Mouse (Mus musculus) myocyte (in vitro differentiated cells): ENCODE measurements at regions not wholly inside any gene's neighbourhood (a gene's known extent, or its start where the extent isn't known, plus 50 kb on each side); places are given as distances from the start of the nearest gene placed in this dataset.

Experiments
- H3K27me3 ChIP-seq: one replicate; pipeline ENCODE4 v1.6.1; 2011; ENCODE audit not compliant: control insufficient read depth, insufficient read depth, insufficient read length
- H3K36me3 ChIP-seq: one replicate; pipeline ENCODE4 v1.6.1; 2011; ENCODE audit not compliant: control insufficient read depth, insufficient read depth
- H3K4me2 ChIP-seq: one replicate; pipeline ENCODE4 v1.6.1; 2011; ENCODE audit warnings: low read depth, control low read depth
- H3K4me3 ChIP-seq: one replicate; pipeline ENCODE4 v1.5.1; 2011; ENCODE audit warnings: mild to moderate bottlenecking, control low read depth, moderate library complexity
- H3K79me2 ChIP-seq: one replicate; pipeline ENCODE4 v1.6.1; 2011; ENCODE audit not compliant: control insufficient read depth, insufficient read depth
- H3ac ChIP-seq: one replicate; pipeline ENCODE4 v1.6.1; 2011; ENCODE audit not compliant: control insufficient read depth, insufficient read length
- CEBPB ChIP-seq: IDR thresholded peaks from 2 replicates; pipeline ENCODE4 v1.6.1; 2011; ENCODE audit warnings: mild to moderate bottlenecking, moderate library complexity; ENCODE audit not compliant: poor library complexity, insufficient read depth, severe bottlenecking
- E2F4 ChIP-seq: IDR thresholded peaks from one replicate; pipeline ENCODE4 v1.6.1; 2011; ENCODE audit warnings: mild to moderate bottlenecking, control low read depth, moderate library complexity; ENCODE audit not compliant: insufficient read depth
- MAX ChIP-seq: IDR thresholded peaks from one replicate; pipeline ENCODE4 v1.6.1; 2011; ENCODE audit warnings: low read depth, mild to moderate bottlenecking, control low read depth
- MYOD1 ChIP-seq, 3 experiments: IDR thresholded peaks; one replicate each; pipeline ENCODE4 v1.6.1; 2011; ENCODE audit warnings: control low read depth in 2 of 3, low read depth in 2 of 3, mild to moderate bottlenecking in 2 of 3, moderate library complexity in 1 of 3; ENCODE audit not compliant: insufficient read length in 2 of 3, control insufficient read depth in 1 of 3
- MYOG ChIP-seq, 3 experiments: IDR thresholded peaks; one replicate each; pipeline ENCODE4 v1.6.1; 2011; ENCODE audit warnings: control low read depth in 2 of 3, low read depth in 2 of 3, mild to moderate bottlenecking in 2 of 3; ENCODE audit not compliant: insufficient read length in 2 of 3, control insufficient read depth in 1 of 3, insufficient read depth in 1 of 3
- POLR2A ChIP-seq: IDR thresholded peaks from one replicate; pipeline ENCODE4 v1.6.1; 2011; ENCODE audit warnings: low read depth, mild to moderate bottlenecking, control low read depth, moderate library complexity; ENCODE audit not compliant: insufficient read length
- POLR2AphosphoS2 ChIP-seq: IDR thresholded peaks from one replicate; pipeline ENCODE4 v1.6.1; 2011; ENCODE audit warnings: low read depth, control low read depth; ENCODE audit not compliant: insufficient read length
- REST ChIP-seq: IDR thresholded peaks from one replicate; pipeline ENCODE4 v1.6.1; 2011; ENCODE audit warnings: mild to moderate bottlenecking, control low read depth, moderate library complexity; ENCODE audit not compliant: insufficient read depth, insufficient read length
- SRF ChIP-seq: IDR thresholded peaks from one replicate; pipeline ENCODE4 v1.6.1; 2011; ENCODE audit warnings: low read depth; ENCODE audit not compliant: control insufficient read depth, insufficient read length
- TCF12 ChIP-seq: IDR thresholded peaks from one replicate; pipeline ENCODE4 v1.6.1; 2011; ENCODE audit warnings: mild to moderate bottlenecking, control low read depth; ENCODE audit not compliant: poor library complexity, insufficient read depth, severe bottlenecking
- TCF3 ChIP-seq: IDR thresholded peaks from one replicate; pipeline ENCODE4 v1.6.1; 2011; ENCODE audit warnings: low read depth, control low read depth; ENCODE audit not compliant: insufficient read length
- USF1 ChIP-seq: IDR thresholded peaks from one replicate; pipeline ENCODE4 v1.6.1; 2011; ENCODE audit warnings: low read depth, mild to moderate bottlenecking, control low read depth, moderate library complexity

DNA sequence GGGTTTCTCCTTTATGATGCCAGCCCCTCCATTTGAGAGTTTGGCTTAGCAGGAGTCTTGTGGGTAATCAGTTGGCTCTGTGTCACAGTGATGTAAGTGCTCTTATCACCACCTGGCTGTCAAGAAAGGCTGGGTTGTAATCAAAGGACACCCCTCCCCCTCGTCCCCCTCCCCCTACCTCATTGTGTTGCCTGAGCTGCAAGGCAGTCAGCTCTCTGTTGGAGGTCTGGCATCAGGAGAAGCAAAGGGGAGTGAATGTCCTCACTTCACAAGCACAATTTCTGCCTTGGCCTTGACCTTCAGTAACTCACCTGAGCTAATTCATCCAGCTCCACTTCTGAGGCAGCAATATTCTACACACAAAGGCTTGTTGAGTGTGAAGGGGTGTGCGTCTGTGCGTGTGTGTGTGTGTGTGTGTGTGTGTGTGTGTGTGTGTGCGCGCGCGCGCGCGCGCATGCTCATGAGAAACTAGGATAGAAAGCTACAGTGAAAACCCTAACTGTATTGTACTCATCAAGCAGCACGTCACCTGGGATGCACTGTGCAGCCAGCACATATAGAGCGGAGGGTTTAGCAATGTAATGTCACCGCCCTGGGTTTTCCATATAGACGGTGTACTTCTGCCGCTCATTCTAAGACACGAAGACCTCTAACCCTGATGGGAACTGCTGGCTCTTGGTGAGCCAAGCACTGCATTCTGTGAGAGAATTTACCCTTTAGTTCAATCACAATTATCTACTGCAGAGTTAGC is 182.7 kb upstream of the Smim15 start:
- Histone ChIP-seq H3K27me3 (no peaks in the 10 kb centered on the region), H3ac (no peak overlapping the region), H3K36me3 (no peaks in the 10 kb centered on the region), H3K4me2 (no peak overlapping the region), H3K79me2 (peaks cover 31% of the 10 kb centered on the region), H3K4me3 (no peak overlapping the region)
- TF ChIP-seq MYOD1 (IDR thresholded peaks at IDR 0.05; ENCODE audit: control insufficient read depth in 1 of 3, insufficient read length in 2 of 3, low read depth in 2 of 3) (no peak), REST (no peak), POLR2A (no peak), TCF3 (no peak), MYOG (IDR thresholded peaks at IDR 0.05; ENCODE audit: control insufficient read depth in 1 of 3, insufficient read depth in 1 of 3, insufficient read length in 2 of 3, low read depth in 2 of 3) (no peak), TCF12 (no peak), SRF (no peak), USF1 (no peak), E2F4 (no peak), CEBPB (no peak), MAX (no peak), POLR2AphosphoS2 (no peak)

DNA sequence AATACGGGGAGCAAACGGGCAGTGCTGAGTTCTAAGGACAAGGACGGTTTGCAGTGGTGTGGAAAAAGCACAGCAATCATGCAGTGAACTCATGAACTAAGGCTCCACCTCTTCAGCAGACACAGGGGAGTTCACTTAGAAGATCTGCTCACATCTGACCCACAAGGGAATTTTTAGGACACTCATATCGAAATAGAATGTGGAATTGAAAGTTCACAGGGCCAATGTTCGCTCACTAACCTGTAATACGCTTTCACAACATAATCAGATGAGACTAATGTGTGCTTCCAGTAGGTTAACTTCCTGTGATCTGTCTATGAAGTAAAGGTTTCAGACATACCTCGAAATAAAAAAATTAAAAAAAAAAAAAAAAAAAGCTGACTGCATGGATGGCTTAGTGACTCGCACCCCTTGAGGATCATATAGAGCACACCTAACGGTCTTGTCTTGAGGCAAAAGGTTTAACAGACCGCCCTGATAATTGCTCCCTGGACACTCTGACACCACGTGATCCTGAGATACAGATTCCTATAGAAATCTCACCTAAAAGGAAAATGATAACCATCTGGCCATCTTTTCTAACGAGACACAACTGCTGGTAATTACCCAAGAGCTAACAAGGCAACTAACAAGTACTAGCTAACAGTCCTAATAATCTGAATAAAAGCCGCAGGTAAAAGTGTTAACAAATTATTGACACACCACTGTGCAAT is 187.0 kb upstream of the Smim15 start:
- H3K27me3 ChIP-seq, result no peaks in the 10 kb centered on the region
- H3K4me3 ChIP-seq, result no peak overlapping the region
- H3K36me3 ChIP-seq, result no peaks in the 10 kb centered on the region
- H3ac ChIP-seq, result no peak overlapping the region
- H3K79me2 ChIP-seq, result peaks cover 32% of the 10 kb centered on the region
- no peak overlapping the region for H3K4me2 ChIP-seq
- no peak for TF ChIP-seq POLR2AphosphoS2
- TF ChIP-seq SRF, result no peak
- no peak for TF ChIP-seq MYOD1 (IDR thresholded peaks at IDR 0.05; ENCODE audit: control insufficient read depth in 1 of 3, insufficient read length in 2 of 3, low read depth in 2 of 3)
- TF ChIP-seq E2F4, result no peak
- no peak for TF ChIP-seq TCF3
- TF ChIP-seq POLR2A, result no peak
- TF ChIP-seq TCF12, result no peak
- TF ChIP-seq USF1, result no peak

DNA sequence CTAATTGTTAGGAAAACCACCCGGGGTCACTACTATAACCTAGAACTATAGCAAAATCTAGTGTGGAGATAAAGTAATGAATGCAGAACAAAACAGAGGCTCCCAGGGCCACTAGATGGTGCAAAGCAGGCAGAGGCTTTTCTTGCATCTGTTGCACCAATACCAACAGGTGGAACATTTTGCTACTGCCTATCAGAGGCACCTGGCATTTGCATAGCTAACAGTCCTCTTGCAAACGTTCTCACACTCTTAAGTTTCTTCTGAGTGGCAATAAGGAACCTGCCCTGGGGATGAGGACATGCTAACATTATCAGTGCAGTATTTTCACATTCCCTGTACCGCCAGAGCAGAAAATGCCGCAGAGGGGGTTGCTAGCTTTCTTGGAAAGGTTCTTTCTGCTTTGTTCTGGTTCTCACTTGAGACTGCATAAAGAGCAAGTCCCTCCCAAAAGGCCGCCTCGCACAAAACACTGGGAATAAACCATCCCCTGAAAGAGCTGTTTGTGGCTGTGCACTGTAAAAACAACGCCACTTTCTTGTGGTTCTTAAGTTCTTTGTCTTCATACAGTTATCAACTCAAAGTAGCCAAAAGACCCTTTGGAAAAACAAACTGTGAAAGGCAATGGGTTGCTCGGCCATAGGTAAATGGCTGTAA is 193.2 kb upstream of the Smim15 start:
- Histone ChIP-seq H3K4me3 (no peak overlapping the region), H3K27me3 (no peaks in the 10 kb centered on the region), H3ac (no peak overlapping the region), H3K36me3 (no peaks in the 10 kb centered on the region), H3K79me2 (peaks cover 47% of the 10 kb centered on the region), H3K4me2 (no peak overlapping the region)
- TF ChIP-seq TCF12, result no peak
- TF ChIP-seq SRF, result no peak
- TF ChIP-seq USF1, result no peak
- TF ChIP-seq E2F4, result no peak
- TF ChIP-seq REST, result no peak
- no peak for TF ChIP-seq MYOG (IDR thresholded peaks at IDR 0.05; ENCODE audit: control insufficient read depth in 1 of 3, insufficient read depth in 1 of 3, insufficient read length in 2 of 3, low read depth in 2 of 3)
- peak in 1 of 3 experiments; percentile 33 for TF ChIP-seq MYOD1 (IDR thresholded peaks at IDR 0.05; ENCODE audit: control insufficient read depth in 1 of 3, insufficient read length in 2 of 3, low read depth in 2 of 3)
- TF ChIP-seq CEBPB, result no peak

DNA sequence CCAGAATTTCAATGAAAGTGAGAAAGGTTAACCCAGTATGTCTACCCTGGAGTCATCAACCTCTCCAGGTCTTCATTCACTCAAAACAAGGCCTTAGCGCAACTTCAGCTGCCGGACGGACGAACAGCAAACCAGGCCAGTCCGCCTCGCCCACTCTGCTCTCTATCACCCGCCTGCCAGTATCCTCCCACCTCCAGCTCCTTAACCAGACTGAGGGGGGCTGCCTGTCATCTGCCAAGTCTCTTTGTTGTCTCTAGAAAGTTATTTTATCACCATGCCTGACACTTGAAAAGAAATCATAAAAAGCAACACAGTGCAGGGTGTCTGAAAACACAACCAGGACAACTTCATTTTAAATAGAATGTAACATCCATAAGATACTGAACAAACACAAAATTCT is 195.4 kb upstream of the Smim15 start:
- no peak for TF ChIP-seq POLR2AphosphoS2
- no peak for TF ChIP-seq SRF
- no peak for TF ChIP-seq CEBPB
- no peak for TF ChIP-seq MAX
- no peak for TF ChIP-seq MYOD1 (IDR thresholded peaks at IDR 0.05; ENCODE audit: control insufficient read depth in 1 of 3, insufficient read length in 2 of 3, low read depth in 2 of 3)
- no peak for TF ChIP-seq MYOG (IDR thresholded peaks at IDR 0.05; ENCODE audit: control insufficient read depth in 1 of 3, insufficient read depth in 1 of 3, insufficient read length in 2 of 3, low read depth in 2 of 3)
- no peak for TF ChIP-seq POLR2A
- TF ChIP-seq E2F4, result no peak
- no peak for TF ChIP-seq TCF3
- TF ChIP-seq TCF12, result no peak
- no peak for TF ChIP-seq REST
- TF ChIP-seq USF1, result no peak

More for the DNA sequence above, 195.4 kb upstream of the Smim15 start:
- H3K36me3 ChIP-seq, result no peaks in the 10 kb centered on the region
- H3K79me2 ChIP-seq, result peaks cover 43% of the 10 kb centered on the region
- no peaks in the 10 kb centered on the region for H3K27me3 ChIP-seq
- no peak overlapping the region for H3K4me3 ChIP-seq
- no peak overlapping the region for H3K4me2 ChIP-seq
- no peak overlapping the region for H3ac ChIP-seq
